Mouse (Mus musculus): ENCODE results near the gene Ascc1. TPM values are rescaled to one million over a fixed set of nuclear protein-coding genes. Genes with fewer than 3 reads are reported as not detected.
A peak's percentile ranks its signal among the peaks of the same experiment; 100 is the strongest.

Ascc1 gene
- polyA plus RNA-seq, 1 experiment from 2014 or later: 48.4 TPM

DNA sequence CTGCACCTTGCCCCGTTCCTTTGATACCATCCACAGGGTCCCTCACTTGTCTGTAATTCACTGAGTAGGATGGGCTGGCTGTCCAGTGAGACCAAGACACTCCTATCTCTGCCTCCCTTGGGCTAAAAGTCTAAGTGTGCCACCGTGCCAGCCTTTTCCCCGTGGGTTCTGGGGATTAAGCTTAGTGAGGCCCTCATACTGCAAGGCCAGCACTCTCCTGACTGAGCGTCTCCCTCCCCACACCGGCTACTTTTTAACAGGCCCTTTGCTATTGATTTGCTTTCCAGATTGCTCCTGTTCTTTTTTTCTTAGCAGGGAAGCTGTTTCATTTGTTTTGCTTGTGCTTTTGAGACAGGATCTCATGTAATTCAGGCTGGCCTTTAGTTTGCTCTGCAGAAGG lies 60.3 kb downstream of the Ascc1 start:
- 0 out of 2 replicates have a peak, but pooled peaks cover under 1% of the 10 kb centered on the region for H3K9me3 ChIP-seq (ENCODE audit: control insufficient read depth, low read length)
- H3K4me1 ChIP-seq (ENCODE audit: control insufficient read depth, insufficient read depth, low read length): no peaks in the 10 kb centered on the region
- no peaks in the 10 kb centered on the region for H3K27me3 ChIP-seq (ENCODE audit: control insufficient read depth, insufficient read depth, low read length)
- peaks cover 11% of the 10 kb centered on the region for H3K36me3 ChIP-seq (ENCODE audit: control insufficient read depth, insufficient read depth, low read length)
- no peak for ATAC-seq (ENCODE audit: low FRiP score, low TSS enrichment)
- H3K27ac ChIP-seq (replicated peaks; ENCODE audit: low read depth, low read length): no peak overlapping the region
- H3K9ac ChIP-seq (replicated peaks; ENCODE audit: low read length): no peak overlapping the region
- H3K4me2 ChIP-seq (ENCODE audit: low read length): no peak overlapping the region
- 37% methylated on average over 5 of the region's 5 CpGs for WGBS
- H3K4me3 ChIP-seq (replicated peaks; ENCODE audit: low read depth, low read length): no peak overlapping the region
- no peak for DNase-seq

DNA sequence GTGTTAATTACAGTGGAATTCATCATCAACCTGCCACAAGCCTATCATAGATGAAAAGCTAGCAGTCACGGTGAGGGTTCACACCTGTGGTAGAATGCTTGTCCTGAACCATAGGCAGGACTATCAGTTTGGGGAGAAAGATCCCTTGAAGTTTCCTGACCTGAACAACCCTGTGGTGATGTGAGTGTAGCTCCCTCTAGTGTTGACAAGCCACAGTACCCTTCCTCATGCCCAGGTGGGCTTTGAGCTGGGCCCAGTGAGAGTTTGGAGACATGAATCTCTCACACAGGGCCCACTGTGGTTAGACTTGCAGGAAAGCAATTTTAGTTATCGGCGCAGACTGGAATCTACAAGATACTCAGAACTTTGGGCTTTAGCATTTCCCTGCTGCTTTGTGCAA lies 63.9 kb downstream of the Ascc1 start:
- peaks cover 11% of the 10 kb centered on the region for H3K36me3 ChIP-seq (ENCODE audit: control insufficient read depth, insufficient read depth, low read length)
- H3K4me3 ChIP-seq (replicated peaks; ENCODE audit: low read depth, low read length): no peak overlapping the region
- no peak overlapping the region for H3K9ac ChIP-seq (replicated peaks; ENCODE audit: low read length)
- no peaks in the 10 kb centered on the region for H3K9me3 ChIP-seq (ENCODE audit: control insufficient read depth, low read length)
- no peaks in the 10 kb centered on the region for H3K27me3 ChIP-seq (ENCODE audit: control insufficient read depth, insufficient read depth, low read length)
- H3K27ac ChIP-seq (replicated peaks; ENCODE audit: low read depth, low read length): no peak overlapping the region
- no peaks in the 10 kb centered on the region for H3K4me1 ChIP-seq (ENCODE audit: control insufficient read depth, insufficient read depth, low read length)
- DNase-seq (peak; percentile 65), ATAC-seq (ENCODE audit: low FRiP score, low TSS enrichment) (no peak)
- no peak overlapping the region for H3K4me2 ChIP-seq (ENCODE audit: low read length)
- 78% methylated on average over 3 of the region's 3 CpGs for WGBS

DNA sequence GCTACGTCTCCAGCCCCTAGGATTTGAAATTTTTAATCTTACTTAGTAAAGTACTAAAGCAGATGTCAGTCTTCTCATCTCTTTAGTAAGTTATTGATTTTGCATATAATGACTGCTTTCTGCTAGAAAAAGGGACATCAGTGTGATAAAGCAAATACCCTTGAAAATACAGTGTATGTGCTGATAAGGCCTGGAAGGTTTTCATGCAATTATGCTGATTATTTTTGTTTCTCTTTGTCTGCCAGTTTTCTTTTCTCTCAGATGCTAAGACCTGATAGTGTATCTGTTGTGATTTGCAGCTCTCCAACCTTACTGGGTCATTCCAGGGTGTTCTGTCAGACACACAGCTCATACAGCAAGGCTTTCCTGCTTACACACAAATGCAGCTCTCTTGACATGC lies 72.6 kb downstream of the Ascc1 start:
- DNase-seq (no peak), ATAC-seq (ENCODE audit: low FRiP score, low TSS enrichment) (no peak)
- Histone ChIP-seq H3K27me3 (ENCODE audit: control insufficient read depth, insufficient read depth, low read length) (no peaks in the 10 kb centered on the region), H3K4me2 (ENCODE audit: low read length) (no peak overlapping the region), H3K9ac (replicated peaks; ENCODE audit: low read length) (no peak overlapping the region), H3K36me3 (ENCODE audit: control insufficient read depth, insufficient read depth, low read length) (no peaks in the 10 kb centered on the region), H3K9me3 (ENCODE audit: control insufficient read depth, low read length) (no peaks in the 10 kb centered on the region), H3K27ac (replicated peaks; ENCODE audit: low read depth, low read length) (no peak overlapping the region), H3K4me3 (replicated peaks; ENCODE audit: low read depth, low read length) (no peak overlapping the region), H3K4me1 (ENCODE audit: control insufficient read depth, insufficient read depth, low read length) (0 out of 2 replicates have a peak, but pooled peaks cover 4% of the 10 kb centered on the region)
- WGBS: 68% methylated on average over 1 of the region's 1 CpGs

DNA sequence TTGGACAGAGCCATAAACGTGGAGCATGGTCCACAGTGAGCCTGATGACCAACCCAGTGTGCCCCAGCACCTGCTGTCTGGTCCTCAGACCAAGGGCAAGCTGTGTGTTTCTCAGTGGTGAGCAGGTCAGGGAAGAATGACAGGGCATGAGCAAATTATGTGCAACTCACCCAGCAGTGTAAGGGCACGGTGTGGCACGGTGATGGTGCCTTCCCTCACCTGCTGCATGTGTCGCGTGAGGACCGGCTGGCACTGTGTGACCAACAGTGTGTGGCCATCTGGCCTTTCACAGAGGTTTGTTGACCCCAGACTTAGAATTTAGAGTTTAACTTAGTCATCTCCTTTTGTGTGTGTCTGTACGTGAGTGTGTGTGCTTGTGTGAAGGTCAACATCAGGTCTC lies 74.6 kb downstream of the Ascc1 start:
- H3K4me1 ChIP-seq (ENCODE audit: control insufficient read depth, insufficient read depth, low read length): peaks cover 12% of the 10 kb centered on the region
- H3K4me2 ChIP-seq (ENCODE audit: low read length): no peak overlapping the region
- WGBS: 92% methylated on average over 7 of the region's 7 CpGs
- no peaks in the 10 kb centered on the region for H3K9me3 ChIP-seq (ENCODE audit: control insufficient read depth, low read length)
- no peaks in the 10 kb centered on the region for H3K36me3 ChIP-seq (ENCODE audit: control insufficient read depth, insufficient read depth, low read length)
- ATAC-seq (ENCODE audit: low FRiP score, low TSS enrichment) (no peak), DNase-seq (no peak)
- no peak overlapping the region for H3K9ac ChIP-seq (replicated peaks; ENCODE audit: low read length)
- H3K4me3 ChIP-seq (replicated peaks; ENCODE audit: low read depth, low read length): no peak overlapping the region
- no peaks in the 10 kb centered on the region for H3K27me3 ChIP-seq (ENCODE audit: control insufficient read depth, insufficient read depth, low read length)
- no peak overlapping the region for H3K27ac ChIP-seq (replicated peaks; ENCODE audit: low read depth, low read length)

DNA sequence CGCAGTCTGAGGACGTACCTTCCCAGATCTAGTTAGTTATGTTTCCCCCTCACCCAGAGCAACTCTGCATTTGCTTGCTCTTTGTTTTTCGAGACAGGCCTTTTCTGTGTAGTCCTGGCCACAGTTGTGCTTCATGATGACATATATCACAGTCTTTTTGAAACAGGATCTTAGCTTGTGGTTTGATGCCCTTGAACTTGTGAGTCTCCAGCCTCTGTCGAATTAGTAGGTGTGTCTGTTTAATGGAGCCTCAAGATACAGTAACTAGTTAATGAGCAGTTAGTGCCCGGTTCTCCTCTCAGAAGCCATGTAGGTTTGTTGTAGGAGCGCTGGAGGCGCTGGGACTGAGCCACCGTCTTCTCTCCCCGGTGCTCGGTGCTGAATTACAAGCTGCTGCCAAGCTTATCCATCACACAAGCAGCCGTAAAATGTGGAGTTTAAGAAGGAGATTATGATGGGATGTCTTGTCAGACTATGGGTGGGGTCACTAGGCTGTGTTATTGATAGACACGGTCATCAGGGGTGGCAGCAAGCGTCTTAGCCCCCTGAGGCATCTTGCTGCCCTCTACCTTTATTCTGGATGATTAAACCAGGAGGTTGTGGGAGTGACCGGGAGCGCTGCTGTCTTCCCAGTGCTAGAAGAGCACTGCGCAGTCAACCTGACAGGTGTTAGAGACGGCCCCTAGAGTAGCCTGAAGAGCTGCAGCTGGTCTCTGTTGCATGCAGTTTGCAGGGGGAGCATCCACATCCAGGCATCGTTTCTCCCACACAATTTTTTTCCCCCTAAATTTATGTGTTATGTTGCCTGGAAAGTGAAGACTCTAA lies 75.3 kb downstream of the Ascc1 start:
- no peaks in the 10 kb centered on the region for H3K27me3 ChIP-seq (ENCODE audit: control insufficient read depth, insufficient read depth, low read length)
- H3K4me1 ChIP-seq (ENCODE audit: control insufficient read depth, insufficient read depth, low read length): peaks cover 12% of the 10 kb centered on the region
- no peaks in the 10 kb centered on the region for H3K9me3 ChIP-seq (ENCODE audit: control insufficient read depth, low read length)
- no peak overlapping the region for H3K4me3 ChIP-seq (replicated peaks; ENCODE audit: low read depth, low read length)
- no peaks in the 10 kb centered on the region for H3K36me3 ChIP-seq (ENCODE audit: control insufficient read depth, insufficient read depth, low read length)
- H3K27ac ChIP-seq (replicated peaks; ENCODE audit: low read depth, low read length): peak overlapping the region; percentile 20; the same call in 1 of the 2 replicates
- H3K4me2 ChIP-seq (ENCODE audit: low read length): no peak overlapping the region
- DNase-seq: no peak
- no peak overlapping the region for H3K9ac ChIP-seq (replicated peaks; ENCODE audit: low read length)
- no peak for ATAC-seq (ENCODE audit: low FRiP score, low TSS enrichment)
- WGBS: 74% methylated on average over 18 of the region's 18 CpGs

DNA sequence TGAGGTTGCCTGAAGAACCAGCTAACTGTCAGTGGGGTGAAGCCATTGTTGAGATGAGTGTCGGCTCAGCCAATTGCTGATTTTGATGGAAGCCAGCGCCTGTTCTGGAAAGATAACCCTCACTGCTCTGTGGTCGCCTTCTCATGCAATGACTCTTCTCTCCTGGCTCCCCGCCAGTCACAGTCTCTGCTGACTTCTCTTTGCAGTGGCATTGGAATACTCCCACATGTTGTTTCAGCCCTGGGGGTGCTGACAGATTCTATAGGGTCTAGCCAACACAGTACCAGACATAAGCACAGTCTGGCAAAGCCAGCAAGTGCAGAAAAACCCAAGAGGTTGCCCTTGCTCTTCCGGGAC lies 75.9 kb downstream of the Ascc1 start:
- no peak for ATAC-seq (ENCODE audit: low FRiP score, low TSS enrichment)
- peaks cover 12% of the 10 kb centered on the region for H3K4me1 ChIP-seq (ENCODE audit: control insufficient read depth, insufficient read depth, low read length)
- H3K4me3 ChIP-seq (replicated peaks; ENCODE audit: low read depth, low read length): no peak overlapping the region
- H3K27ac ChIP-seq (replicated peaks; ENCODE audit: low read depth, low read length): 0 out of 2 replicates have a peak overlapping the region, but pooled peaks have one; percentile 20
- no peak overlapping the region for H3K4me2 ChIP-seq (ENCODE audit: low read length)
- H3K9ac ChIP-seq (replicated peaks; ENCODE audit: low read length): no peak overlapping the region
- H3K36me3 ChIP-seq (ENCODE audit: control insufficient read depth, insufficient read depth, low read length): no peaks in the 10 kb centered on the region
- peak; percentile 61 for DNase-seq
- 72% methylated on average over 5 of the region's 5 CpGs for WGBS
- no peaks in the 10 kb centered on the region for H3K9me3 ChIP-seq (ENCODE audit: control insufficient read depth, low read length)
- H3K27me3 ChIP-seq (ENCODE audit: control insufficient read depth, insufficient read depth, low read length): no peaks in the 10 kb centered on the region

DNA sequence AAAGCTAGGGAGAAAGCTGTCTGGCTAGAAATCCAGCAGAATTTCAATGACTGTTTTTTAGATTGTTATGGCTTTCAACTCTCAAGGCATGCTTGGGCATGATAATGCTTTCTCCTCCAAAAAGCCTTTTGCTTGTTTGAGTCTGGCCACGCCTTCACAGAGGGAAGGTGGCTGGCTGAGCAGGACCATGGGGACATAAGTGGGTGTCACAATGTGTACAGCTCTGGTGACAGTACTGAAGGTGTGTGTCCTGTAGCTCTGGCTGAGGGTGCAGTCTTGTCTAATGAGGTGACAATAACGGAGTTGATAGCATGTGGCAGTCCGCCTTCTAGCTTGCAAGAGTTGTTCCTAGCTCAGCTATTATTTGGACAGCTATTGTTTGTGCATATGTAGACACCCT lies 77.6 kb downstream of the Ascc1 start:
- H3K27me3 ChIP-seq (ENCODE audit: control insufficient read depth, insufficient read depth, low read length): no peaks in the 10 kb centered on the region
- H3K9me3 ChIP-seq (ENCODE audit: control insufficient read depth, low read length): no peaks in the 10 kb centered on the region
- WGBS: 80% methylated on average over 3 of the region's 3 CpGs
- ATAC-seq (ENCODE audit: low FRiP score, low TSS enrichment) (no peak), DNase-seq (no peak)
- H3K9ac ChIP-seq (replicated peaks; ENCODE audit: low read length): no peak overlapping the region
- H3K27ac ChIP-seq (replicated peaks; ENCODE audit: low read depth, low read length): 0 out of 2 replicates have a peak overlapping the region, but pooled peaks have one; percentile 26
- H3K4me2 ChIP-seq (ENCODE audit: low read length): no peak overlapping the region
- no peaks in the 10 kb centered on the region for H3K36me3 ChIP-seq (ENCODE audit: control insufficient read depth, insufficient read depth, low read length)
- peaks cover 12% of the 10 kb centered on the region for H3K4me1 ChIP-seq (ENCODE audit: control insufficient read depth, insufficient read depth, low read length)
- no peak overlapping the region for H3K4me3 ChIP-seq (replicated peaks; ENCODE audit: low read depth, low read length)

DNA sequence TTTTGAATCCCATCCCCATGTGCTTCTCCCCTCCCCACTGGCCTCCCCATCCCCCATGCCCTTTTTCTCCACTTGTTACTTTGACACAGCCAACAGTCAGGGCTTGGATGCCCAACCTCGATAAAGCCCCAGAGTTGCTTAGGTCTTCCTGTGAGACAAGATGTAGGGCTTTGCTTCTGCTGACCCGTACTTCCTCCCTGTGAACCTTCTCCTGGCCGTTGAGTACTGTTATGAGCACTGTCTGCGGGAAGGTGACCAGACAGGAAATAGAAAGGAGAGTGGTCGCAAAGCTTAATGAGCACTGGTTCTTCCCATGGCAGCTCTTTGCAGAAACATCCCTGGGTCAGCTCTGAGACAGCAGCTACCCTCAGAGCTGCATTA lies 78.0 kb downstream of the Ascc1 start:
- peaks cover 12% of the 10 kb centered on the region for H3K4me1 ChIP-seq (ENCODE audit: control insufficient read depth, insufficient read depth, low read length)
- ATAC-seq (ENCODE audit: low FRiP score, low TSS enrichment): no peak
- no peak for DNase-seq
- H3K27me3 ChIP-seq (ENCODE audit: control insufficient read depth, insufficient read depth, low read length): no peaks in the 10 kb centered on the region
- no peaks in the 10 kb centered on the region for H3K9me3 ChIP-seq (ENCODE audit: control insufficient read depth, low read length)
- WGBS: 78% methylated on average over 5 of the region's 5 CpGs
- H3K4me2 ChIP-seq (ENCODE audit: low read length): no peak overlapping the region
- H3K27ac ChIP-seq (replicated peaks; ENCODE audit: low read depth, low read length): peak overlapping the region; percentile 26
- H3K36me3 ChIP-seq (ENCODE audit: control insufficient read depth, insufficient read depth, low read length): no peaks in the 10 kb centered on the region
- H3K4me3 ChIP-seq (replicated peaks; ENCODE audit: low read depth, low read length): no peak overlapping the region
- H3K9ac ChIP-seq (replicated peaks; ENCODE audit: low read length): no peak overlapping the region

Data from midbrain, embryonic 14.5 days (tissue).